Mouse (Mus musculus): ENCODE data around the gene T2.

T2 gene

GRCm38 (mm10) chr17:8420739-8421138 lies 64.9 kb downstream of the T2 start:
- DNase-seq = no peak

GRCm38 (mm10) chr17:8421517-8421916 lies 65.7 kb downstream of the T2 start:
- no peak for DNase-seq

- DNase-seq = peak in 1 of 2 experiments; percentile 10
Measured at GRCm38 (mm10) chr17:8423283-8423682, 67.5 kb downstream of the T2 start.

- no peak for DNase-seq
Measured at GRCm38 (mm10) chr17:8429436-8429835, 73.6 kb downstream of the T2 start.

DNA sequence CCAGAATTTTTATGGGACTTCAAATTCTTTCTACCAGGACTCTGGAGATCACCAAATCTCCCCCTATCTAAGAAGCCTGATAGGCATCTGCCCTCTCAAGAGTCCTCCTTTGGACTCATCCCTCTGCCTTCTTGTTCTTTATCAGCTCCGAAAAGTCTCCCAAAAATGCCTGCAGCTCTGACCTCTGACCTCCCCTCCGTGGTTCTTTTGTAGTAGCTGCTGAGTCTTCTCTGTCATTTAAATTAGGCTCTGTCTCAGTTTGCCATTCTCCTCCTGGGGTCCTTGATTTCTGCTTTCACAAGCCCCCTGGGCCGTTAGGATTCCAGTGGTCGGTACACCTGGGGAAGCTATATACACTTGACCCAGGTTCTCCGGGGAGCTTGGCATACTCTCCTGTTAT lies 74.1 kb downstream of the T2 start:
- DNase-seq = no peak

DNA sequence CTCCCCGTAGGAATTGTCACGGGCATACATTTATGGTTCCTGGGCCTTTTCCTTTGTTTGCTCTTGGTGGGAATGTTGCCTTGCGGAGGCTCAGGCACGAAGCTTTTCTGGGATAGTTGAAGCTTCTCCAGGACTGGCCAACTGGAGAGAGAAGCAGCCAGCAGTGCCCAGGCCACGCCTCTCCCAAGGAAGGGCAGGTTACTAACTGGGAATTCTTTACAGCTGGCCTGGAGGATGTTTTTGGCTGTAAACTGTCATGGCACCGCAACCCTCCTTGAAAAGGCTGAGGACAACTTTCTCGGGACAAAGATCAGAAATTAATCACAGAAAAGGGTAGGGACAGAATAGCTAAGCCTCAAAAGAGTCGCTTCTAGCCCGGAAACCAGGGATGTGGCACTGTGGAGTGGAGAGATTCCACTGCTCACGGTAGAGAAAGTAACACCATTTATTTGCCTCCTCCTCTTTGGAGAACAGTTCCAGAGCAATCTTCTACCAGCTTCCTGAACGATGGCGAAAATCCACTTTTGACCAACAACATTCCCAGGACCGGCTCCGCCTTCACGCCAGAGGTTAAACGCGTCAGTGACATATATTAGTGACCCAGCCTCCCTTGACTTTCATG lies 76.5 kb downstream of the T2 start:
- DNase-seq = no peak

DNA sequence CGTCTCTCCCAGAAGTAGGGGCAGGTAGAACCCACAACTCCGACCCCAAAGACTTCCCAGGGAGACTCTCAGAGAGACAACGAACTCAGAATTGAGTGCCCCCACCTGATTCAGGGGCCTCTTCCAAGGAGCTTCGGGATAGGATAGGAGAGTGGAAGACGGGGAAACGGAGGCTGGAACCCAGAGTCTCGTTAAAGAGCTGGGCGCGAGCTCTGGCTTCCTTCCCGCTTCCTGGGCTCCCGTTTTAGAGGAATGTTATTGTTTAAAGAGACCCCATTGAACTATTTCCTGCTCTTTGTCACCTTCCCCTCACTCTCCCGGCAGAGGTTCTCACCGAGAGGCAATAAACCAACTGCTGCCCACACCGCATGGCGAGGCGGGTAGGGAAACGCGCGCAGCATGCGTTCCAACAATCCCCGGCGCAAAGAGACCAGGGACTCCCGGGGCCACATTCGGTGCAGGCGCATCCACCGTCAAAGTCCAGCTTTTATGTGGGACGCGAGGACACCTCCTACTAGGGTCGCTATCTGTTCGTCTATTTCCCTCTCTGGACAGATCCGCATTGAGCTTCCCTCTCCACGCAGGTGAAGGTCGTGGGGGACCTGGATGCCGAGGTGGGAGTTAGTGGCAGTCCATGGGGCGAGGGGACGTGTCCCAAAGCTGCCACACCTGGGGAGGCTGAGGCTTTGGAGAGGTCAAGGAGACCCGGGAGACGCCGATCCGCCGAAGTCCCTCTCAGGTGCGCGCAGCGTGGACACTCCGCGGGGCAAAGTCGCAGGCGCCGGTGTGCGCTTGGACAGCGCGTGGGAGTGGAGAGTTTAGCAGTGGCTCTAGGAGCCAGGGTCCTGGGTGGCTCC lies 77.6 kb downstream of the T2 start:
- DNase-seq = no peak

- DNase-seq = no peak
Measured at GRCm38 (mm10) chr17:8433978-8434960, 78.5 kb downstream of the T2 start, which contains the start of gene T. T (plus strand) TSS chr17:8434423.

DNA sequence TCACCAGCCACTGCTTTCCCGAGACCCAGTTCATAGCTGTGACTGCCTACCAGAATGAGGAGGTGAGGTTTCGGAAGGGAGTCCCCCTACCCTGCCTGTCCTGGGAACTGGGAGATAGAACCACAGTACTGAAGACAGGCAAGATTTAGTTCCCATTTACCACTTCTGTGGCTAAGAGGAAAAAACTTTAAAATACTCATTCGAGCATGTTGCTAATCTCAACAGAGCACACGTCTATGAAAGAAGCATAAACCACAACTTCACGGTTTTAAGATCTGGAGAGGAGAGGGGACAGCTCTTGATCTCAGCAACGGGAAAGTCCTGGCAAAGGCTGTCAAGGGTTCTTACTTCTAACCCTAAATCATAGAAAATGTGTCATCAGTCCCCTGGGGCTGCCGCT lies 80.4 kb downstream of the T2 start:
- no peak for DNase-seq

GRCm38 (mm10) chr17:8444062-8444461 lies 88.3 kb downstream of the T2 start:
- no peak for DNase-seq

- DNase-seq = no peak
Measured at GRCm38 (mm10) chr17:8447676-8448192, 91.9 kb downstream of the T2 start.

DNA sequence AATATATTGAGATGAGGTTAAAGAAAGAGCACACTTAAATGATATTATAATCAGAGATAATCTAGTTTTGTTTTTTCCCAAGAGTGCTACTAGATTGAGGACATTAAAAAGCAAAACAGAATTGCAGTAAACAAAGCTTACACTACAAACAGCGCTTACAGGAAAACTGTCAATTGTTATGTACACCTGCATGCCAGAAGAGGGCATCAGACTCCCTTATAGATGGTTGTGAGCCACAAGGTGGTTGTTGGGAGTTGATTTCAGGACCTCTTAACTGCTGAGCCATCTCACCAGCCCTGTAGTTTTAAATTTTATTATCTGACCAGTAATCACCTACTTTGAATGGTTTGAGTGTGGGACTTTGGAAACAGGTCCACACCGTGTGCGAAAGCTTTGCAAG lies 92.5 kb downstream of the T2 start:
- no peak for DNase-seq

DNA sequence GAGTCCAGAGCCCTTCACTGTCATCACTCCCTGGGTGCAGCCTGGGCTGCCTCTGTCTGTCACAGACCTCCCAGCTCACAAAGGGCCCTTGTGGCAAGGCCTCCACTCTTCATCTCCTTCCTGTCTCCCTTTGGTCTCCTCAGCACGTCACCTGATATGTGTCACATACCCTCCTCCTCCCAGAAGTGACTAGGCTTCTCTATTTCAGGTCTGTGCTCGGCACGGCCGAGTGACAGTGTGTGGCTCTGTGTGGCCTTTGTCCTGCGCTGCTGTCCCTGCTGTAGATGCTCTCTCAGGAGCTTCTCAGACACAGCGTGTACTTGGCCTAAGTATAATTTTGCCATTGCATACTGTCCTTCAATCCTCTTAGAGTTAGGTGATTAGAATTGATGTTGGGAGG lies 99.4 kb downstream of the T2 start:
- DNase-seq = no peak

- DNase-seq = no peak
Measured at GRCm38 (mm10) chr17:8455601-8456000, 99.8 kb downstream of the T2 start.

DNA sequence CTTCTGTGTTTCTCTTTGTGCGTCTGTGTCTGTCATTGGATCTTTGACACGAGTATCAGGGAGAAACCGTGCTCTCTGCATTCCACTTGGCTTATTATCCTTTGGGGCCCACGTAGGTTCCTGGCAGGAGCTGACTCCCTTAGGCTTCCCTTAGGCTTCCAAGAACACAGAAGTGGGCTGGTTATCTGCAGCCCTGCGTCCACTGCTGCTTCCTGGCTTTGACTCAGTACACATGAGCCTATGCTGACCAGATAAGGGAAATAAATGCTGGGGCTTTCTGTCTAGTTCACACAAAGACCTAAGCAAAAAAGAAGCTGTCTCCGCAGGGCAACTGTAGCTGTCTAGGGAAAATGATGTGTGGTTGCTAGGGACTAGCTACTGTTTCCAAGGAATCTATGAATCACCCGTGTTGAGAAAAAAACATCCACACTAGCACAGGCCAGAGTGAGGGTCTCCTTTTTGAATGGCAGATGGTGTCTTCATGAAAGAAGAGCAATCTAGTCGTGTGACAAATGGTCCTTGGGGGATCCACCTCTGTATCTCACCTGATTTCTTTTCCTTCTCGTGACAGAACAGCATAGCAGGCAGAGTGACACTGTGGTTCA lies 101.2 kb downstream of the T2 start:
- DNase-seq = no peak

DNA sequence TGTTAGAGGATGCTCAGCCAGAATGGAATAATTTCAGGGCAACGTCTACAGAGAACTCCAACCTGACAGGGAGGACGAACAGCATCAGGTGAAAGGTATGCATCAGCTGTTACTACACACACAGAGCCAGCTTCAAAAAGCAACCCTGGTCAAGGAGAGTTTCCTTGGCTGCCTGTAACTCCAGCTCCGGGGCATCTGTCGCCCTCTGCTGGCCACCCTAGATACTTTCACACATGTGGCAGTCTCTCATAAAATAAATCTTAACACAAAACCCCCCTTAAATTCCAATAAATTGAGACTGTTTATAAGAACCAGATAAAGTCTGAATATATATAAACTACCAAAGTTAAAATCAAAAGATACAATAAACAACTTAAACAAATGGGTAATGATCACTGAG lies 105.8 kb downstream of the T2 start:
- DNase-seq = peak; percentile 53 to 62

DNA sequence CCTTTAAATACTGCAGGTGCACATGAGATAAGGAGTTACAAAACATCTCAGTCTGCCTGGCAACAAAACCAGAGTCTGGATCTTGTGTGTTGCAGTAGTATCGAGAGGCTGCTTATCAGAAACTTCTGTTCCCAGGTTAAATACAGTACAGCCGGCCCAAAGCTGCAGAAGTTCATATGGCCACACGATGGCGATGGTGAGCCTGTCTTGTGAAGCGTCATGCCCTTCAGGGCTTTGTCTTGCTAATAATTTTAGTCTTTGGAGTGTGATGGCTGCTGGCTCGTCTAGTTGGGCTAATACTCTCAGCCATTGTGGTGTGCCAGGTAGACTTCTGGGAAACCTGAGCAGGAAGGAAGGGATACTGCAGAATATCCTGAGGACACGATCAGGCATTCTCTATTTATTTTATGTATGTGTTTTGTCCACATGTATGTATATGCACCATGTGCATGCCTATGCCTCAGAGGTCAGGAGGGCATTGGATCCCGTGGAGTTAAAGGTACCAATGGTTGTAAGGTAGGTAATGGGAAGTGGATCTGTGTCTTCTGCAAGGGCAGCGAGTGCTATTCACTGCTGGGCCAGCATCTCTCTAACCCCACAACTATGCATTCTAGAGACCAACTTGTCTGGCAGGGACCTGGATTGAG lies 107.8 kb downstream of the T2 start:
- DNase-seq = peak; percentile 72 to 80

DNA sequence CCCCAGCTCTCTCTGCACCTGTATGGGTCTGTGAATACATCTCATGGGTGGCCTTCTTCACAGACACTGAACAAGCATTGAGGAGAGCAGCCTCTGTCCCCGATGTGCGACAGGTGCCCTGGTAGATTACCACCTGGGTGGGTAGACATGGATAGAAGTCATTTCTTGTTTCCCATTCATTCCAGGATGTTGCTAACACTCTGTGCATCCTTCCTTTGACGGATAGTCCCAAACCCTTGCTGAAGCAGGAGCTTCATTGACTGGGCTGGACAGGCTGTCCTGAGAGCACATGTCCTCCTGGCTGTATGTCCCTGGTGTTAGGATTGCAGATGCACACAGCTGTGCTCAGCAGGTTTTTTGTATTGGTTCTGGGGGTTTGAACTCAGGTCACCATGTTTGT lies 112.0 kb downstream of the T2 start:
- DNase-seq = no peak

DNA sequence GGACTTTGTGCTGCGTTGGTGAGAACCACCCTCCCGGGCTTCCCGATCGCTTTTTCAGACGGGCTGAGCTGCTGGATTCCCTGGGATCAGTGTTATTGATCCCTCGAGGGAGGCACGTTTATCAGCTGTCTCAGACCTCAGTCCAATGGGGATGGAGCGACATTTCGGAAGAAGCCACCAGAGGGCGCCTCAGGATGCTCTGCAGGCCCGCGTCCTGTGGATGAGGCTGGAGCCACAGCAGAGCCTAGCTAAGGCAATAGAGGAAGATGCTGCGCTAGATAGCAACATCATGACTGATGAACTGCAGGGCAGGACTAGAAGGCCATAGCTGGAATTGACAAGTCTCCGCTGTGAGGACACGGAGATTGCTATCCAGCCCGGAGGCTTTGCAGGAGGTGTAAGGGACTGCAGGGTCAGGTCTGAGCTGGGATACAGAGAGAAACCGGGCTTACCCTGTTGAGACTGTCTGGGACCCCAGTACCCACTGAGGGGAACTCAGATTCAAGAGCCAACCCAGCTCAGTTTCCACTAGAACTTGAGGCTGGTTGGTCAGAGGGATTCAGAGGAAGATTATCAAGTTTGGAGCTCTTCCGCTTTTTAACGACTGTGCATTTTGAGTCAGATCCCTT lies 113.0 kb downstream of the T2 start:
- DNase-seq = peak; percentile 93 to 97

Data from cerebellum, postnatal 36 days (tissue).